Mouse (Mus musculus) lung, embryonic 14.5 days (tissue): ENCODE data around the gene Pkn3. TPM values are rescaled to one million over a fixed set of nuclear protein-coding genes. Genes with fewer than 3 reads are reported as not detected.

Source experiments
- ATAC-seq: fragments of 200-750 bp; cut with Nextera tagmentation; 2 replicates; pipeline ENCODE4 v1.8.0; 2017; ENCODE audit warnings: mild to moderate bottlenecking, moderate TSS enrichment, moderate library complexity; ENCODE audit not compliant: insufficient read depth
- DNase-seq: peaks from one replicate; pipeline ENCODE4 v3.0.0-alpha.2; 2015
- H3K27ac ChIP-seq: fragments of 300-500 bp; sonication (generic); 2 replicates; pipeline ENCODE4 v1.5.1; 2014; ENCODE audit warnings: low read depth, mild to moderate bottlenecking, moderate library complexity
- H3K27me3 ChIP-seq: fragments of 300-500 bp; sonication (generic); 2 replicates; pipeline ENCODE4 v1.6.1; 2014; ENCODE audit warnings: low read length, control low read depth; ENCODE audit not compliant: insufficient read depth
- H3K36me3 ChIP-seq: fragments of 300-500 bp; sonication (generic); 2 replicates; pipeline ENCODE4 v1.6.1; 2014; ENCODE audit warnings: control low read depth; ENCODE audit not compliant: insufficient read depth
- H3K4me1 ChIP-seq: fragments of 300-500 bp; sonication (generic); 2 replicates; pipeline ENCODE4 v1.6.1; 2014; ENCODE audit warnings: antibody characterized with exemption, control low read depth; ENCODE audit not compliant: insufficient read depth
- H3K4me2 ChIP-seq: fragments of 300-500 bp; sonication (generic); 2 replicates; pipeline ENCODE4 v1.6.1; 2014; ENCODE audit warnings: mild to moderate bottlenecking
- H3K4me3 ChIP-seq: fragments of 300-500 bp; sonication (generic); 2 replicates; pipeline ENCODE4 v1.5.1; 2014; ENCODE audit warnings: low read depth, low read length
- H3K9ac ChIP-seq: fragments of 300-500 bp; sonication (generic); 2 replicates; pipeline ENCODE4 v1.6.1; 2014
- H3K9me3 ChIP-seq: fragments of 300-500 bp; sonication (generic); 2 replicates; pipeline ENCODE4 v1.6.1; 2016; ENCODE audit warnings: low read depth, low read length, control low read depth
- CTCF ChIP-seq: IDR thresholded peaks from 2 replicates; pipeline ENCODE4 v1.5.1; 2016; ENCODE audit warnings: antibody characterized with exemption, low read depth
- WGBS: fragments of 180-500 bp; shearing (Covaris S2); extraction: QIAGEN DNeasy Blood & Tissue Kit; methylation state at CpG from one replicate; pipeline ENCODE4 v1.1.7; 2014; 5-methylcytosine and 5-hydroxymethylcytosine counted together
- polyA plus RNA-seq: library from polyadenylated mRNA; unstranded; fragments of >200 nt; fragmentation: Nextera tagmentation; extraction: Ambion mirVana; gene quantifications from 2 replicates; pipeline ENCODE4 v1.2.1, GENCODE M21; 2014

Pkn3 gene
- polyA plus RNA-seq, 1 experiment from 2014 or later = 9.5 TPM

DNA sequence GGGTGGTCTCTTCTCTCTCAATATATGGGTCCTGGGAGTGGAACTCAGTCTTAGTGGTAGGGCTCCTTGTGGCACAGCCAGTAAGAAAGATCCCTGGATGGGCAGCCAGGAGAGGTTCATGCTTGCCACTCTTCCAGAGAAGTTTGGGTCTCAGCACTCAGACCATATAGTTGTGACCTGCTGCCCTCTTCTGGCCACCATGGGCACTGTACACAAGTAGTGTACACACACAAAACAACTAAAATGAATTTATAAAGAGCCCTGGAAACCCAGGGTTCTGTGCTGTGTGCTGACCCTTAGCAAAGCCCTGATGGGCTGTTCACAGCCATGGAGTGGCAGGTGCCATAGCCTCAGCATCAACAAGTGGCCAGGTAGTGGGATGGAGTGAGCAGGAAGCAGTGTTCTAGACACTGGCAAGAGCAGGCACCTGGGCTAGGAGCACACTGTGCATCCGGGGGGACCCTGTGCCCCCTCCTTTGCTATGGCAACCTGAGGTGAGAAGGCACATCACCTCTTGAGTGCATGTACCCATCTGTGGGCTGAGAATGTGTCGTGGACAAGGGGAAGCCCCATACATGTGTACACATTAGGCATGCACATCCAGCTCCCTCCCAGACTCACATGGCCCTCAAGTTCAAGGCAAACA lies 18.5 kb downstream of the Pkn3 start:
- Histone ChIP-seq H3K4me2 (no peak overlapping the region), H3K9ac (no peak overlapping the region), H3K27me3 (no peaks in the 10 kb centered on the region), H3K36me3 (peaks cover 36% of the 10 kb centered on the region), H3K9me3 (no peaks in the 10 kb centered on the region), H3K4me3 (no peak overlapping the region), H3K4me1 (peaks cover 8% of the 10 kb centered on the region; the same call in 1 of the 2 replicates), H3K27ac (no peak overlapping the region)
- no peak for ATAC-seq
- WGBS = 70% methylated on average over 2 of the region's 2 CpGs
- TF ChIP-seq CTCF = peak; percentile 76
- peak; percentile 80 for DNase-seq

DNA sequence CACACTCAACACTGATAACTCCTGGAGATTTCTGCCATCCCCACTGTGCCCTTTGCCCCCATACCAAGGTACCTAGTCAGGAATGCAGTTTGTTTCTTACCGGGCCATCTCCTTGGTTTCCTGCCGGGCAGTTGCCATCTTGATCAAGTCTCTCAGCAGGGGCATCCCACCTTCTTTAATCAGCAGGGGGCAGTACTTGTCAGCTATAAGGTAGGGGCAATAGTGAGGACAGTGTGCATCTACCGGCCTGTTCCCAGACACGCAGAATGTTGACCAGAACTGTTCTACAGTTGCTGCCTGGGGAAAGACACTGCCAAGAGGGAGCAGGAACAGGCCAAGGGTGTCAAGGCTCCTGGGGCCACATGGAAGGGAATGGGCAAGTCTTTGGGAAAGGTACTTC lies 22.7 kb downstream of the Pkn3 start:
- peaks cover 47% of the 10 kb centered on the region for H3K36me3 ChIP-seq
- 61% methylated on average over 4 of the region's 4 CpGs for WGBS

DNA sequence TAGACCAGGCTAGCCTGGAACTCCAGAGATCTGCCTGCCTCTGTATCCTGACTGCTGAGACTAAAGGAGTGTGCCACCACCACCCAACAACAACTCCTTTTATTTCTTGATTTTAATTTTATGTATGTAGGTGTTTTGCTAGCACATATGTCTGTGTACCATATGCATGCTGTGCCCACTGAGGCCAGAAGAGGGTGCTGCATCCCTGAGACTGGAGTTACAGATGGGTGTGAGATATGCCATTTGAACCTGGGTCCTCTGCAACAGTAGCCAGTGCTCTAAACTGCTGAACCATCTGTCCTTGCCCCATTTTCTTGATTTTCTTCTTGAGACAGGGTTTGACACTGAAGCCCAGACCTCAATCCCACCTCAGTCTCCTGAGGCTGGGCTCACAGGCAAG lies 28.9 kb downstream of the Pkn3 start:
- no peaks in the 10 kb centered on the region for H3K27me3 ChIP-seq
- DNase-seq (peak; percentile 73), ATAC-seq (no peak)
- H3K4me2 ChIP-seq = no peak overlapping the region
- peak; percentile 80 for TF ChIP-seq CTCF
- no peak overlapping the region for H3K9ac ChIP-seq
- no peak overlapping the region for H3K27ac ChIP-seq
- H3K4me1 ChIP-seq = no peaks in the 10 kb centered on the region
- H3K4me3 ChIP-seq = no peak overlapping the region
- H3K36me3 ChIP-seq = peaks cover 61% of the 10 kb centered on the region
- no peaks in the 10 kb centered on the region for H3K9me3 ChIP-seq

More for the DNA sequence above, 22.7 kb downstream of the Pkn3 start:
- ATAC-seq (no peak), DNase-seq (peak; percentile 6)
- no peaks in the 10 kb centered on the region for H3K9me3 ChIP-seq
- H3K9ac ChIP-seq = no peak overlapping the region
- 0 out of 2 replicates have a peak, but pooled peaks cover under 1% of the 10 kb centered on the region for H3K4me1 ChIP-seq
- H3K4me3 ChIP-seq = no peak overlapping the region
- no peaks in the 10 kb centered on the region for H3K27me3 ChIP-seq
- TF ChIP-seq CTCF = no peak
- no peak overlapping the region for H3K4me2 ChIP-seq
- H3K27ac ChIP-seq = no peak overlapping the region

DNA sequence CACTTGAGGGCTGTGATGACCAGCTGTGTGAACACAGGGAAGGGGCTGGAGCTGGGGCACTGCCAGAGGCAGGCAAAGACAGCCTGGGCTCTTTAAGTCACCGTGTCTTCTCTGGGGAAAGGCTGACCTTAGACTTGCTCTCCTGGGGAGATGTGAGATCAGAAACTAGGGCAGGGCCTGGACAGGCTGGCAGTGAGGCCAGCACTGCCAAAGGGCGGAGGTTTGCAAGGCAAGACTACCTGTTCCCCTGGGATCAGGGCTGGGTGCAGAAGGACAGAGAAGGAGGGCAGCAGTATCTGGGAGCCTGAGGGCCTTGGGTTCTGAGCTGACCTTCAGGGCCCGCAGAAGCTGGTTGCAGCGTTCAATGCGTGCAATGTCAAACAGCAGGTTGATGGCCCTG lies 30.2 kb downstream of the Pkn3 start:
- Histone ChIP-seq H3K9ac (no peak overlapping the region), H3K4me3 (no peak overlapping the region), H3K4me2 (no peak overlapping the region), H3K27ac (no peak overlapping the region), H3K9me3 (no peaks in the 10 kb centered on the region), H3K27me3 (no peaks in the 10 kb centered on the region), H3K4me1 (no peaks in the 10 kb centered on the region), H3K36me3 (peaks cover 66% of the 10 kb centered on the region)
- 88% methylated on average over 5 of the region's 5 CpGs for WGBS
- no peak for TF ChIP-seq CTCF
- DNase-seq (no peak), ATAC-seq (no peak)

DNA sequence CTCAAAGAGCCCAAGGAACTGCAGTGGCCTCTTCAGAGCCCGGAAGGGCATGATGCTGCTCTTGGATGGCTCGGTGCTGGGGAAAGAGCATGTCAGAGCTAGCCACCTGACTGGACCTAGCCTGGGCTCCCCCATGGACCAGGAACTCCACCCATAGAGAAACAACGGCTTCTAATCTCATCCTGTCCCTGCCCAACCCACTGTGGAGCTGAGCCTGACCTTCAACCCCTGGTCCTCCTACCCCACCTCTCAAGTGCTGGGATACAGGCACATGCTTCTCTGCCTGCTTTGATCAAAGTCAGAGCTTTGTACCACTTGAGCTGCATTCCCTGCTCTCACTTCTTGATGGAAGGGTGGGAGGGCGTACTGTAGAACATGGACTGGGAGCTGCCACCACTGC lies 30.8 kb downstream of the Pkn3 start:
- Histone ChIP-seq H3K4me1 (no peaks in the 10 kb centered on the region), H3K4me2 (no peak overlapping the region), H3K36me3 (peaks cover 67% of the 10 kb centered on the region), H3K9me3 (no peaks in the 10 kb centered on the region), H3K4me3 (no peak overlapping the region), H3K27me3 (no peaks in the 10 kb centered on the region), H3K9ac (no peak overlapping the region), H3K27ac (no peak overlapping the region)
- ATAC-seq = no peak
- WGBS = 81% methylated on average over 4 of the region's 4 CpGs
- TF ChIP-seq CTCF = no peak
- no peak for DNase-seq

DNA sequence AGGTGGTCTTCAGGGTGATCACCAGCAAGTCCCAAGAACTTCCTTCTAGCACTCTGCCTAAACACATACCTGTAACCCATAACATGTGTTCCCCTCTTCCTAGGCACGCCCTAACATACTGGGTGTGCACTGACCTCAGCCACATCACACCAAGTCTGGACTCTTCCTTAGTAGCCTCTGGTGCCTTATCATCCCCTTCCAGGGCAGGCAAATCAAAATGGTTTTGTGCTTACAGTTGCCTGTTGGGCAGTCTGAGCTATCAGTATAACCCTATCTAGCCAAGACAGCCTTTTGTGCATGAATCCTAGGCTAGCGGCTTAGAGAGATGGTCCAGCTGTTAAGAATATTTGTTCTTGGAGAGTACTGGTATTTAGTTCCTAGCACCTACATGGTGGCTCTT lies 34.0 kb downstream of the Pkn3 start:
- H3K4me1 ChIP-seq = no peaks in the 10 kb centered on the region
- H3K27ac ChIP-seq = no peak overlapping the region
- H3K9me3 ChIP-seq = no peaks in the 10 kb centered on the region
- TF ChIP-seq CTCF = no peak
- H3K4me3 ChIP-seq = no peak overlapping the region
- peaks cover 62% of the 10 kb centered on the region for H3K36me3 ChIP-seq
- ATAC-seq (no peak), DNase-seq (no peak)
- 92% methylated on average over 2 of the region's 2 CpGs for WGBS
- H3K9ac ChIP-seq = no peak overlapping the region
- H3K27me3 ChIP-seq = no peaks in the 10 kb centered on the region
- H3K4me2 ChIP-seq = no peak overlapping the region

DNA sequence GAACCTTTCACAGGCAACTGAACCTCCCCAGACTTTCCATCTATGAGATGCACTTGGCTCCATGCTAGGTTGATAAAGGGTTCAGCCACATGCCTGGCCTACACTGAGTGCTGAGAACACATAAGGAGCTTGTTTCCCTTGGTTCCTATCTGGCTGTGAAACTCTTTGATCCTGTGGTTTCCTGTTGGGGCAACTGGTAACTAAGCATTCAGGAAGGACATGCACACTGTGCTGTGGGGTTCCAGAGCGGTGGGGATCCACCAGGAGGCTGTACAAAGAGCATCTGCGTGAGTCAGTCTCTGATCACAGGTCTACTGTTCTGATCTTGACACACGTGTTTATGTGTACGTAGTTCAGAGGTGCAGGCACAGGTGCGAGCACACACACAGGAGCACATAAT lies 35.1 kb downstream of the Pkn3 start:
- no peaks in the 10 kb centered on the region for H3K4me1 ChIP-seq
- no peak overlapping the region for H3K27ac ChIP-seq
- H3K9me3 ChIP-seq = no peaks in the 10 kb centered on the region
- H3K4me2 ChIP-seq = no peak overlapping the region
- H3K9ac ChIP-seq = no peak overlapping the region
- H3K36me3 ChIP-seq = peaks cover 52% of the 10 kb centered on the region
- no peak for TF ChIP-seq CTCF
- H3K4me3 ChIP-seq = no peak overlapping the region
- H3K27me3 ChIP-seq = no peaks in the 10 kb centered on the region
- DNase-seq (no peak), ATAC-seq (no peak)
- 85% methylated on average over 5 of the region's 5 CpGs for WGBS
